Mouse (Mus musculus): ENCODE measurements around the gene Psmd9. TPM values are rescaled to one million over a fixed set of nuclear protein-coding genes. Genes with fewer than 3 reads are reported as not detected.

Psmd9 gene
- polyA plus RNA-seq, 1 experiment from 2014 or later, result 85.3 TPM

DNA sequence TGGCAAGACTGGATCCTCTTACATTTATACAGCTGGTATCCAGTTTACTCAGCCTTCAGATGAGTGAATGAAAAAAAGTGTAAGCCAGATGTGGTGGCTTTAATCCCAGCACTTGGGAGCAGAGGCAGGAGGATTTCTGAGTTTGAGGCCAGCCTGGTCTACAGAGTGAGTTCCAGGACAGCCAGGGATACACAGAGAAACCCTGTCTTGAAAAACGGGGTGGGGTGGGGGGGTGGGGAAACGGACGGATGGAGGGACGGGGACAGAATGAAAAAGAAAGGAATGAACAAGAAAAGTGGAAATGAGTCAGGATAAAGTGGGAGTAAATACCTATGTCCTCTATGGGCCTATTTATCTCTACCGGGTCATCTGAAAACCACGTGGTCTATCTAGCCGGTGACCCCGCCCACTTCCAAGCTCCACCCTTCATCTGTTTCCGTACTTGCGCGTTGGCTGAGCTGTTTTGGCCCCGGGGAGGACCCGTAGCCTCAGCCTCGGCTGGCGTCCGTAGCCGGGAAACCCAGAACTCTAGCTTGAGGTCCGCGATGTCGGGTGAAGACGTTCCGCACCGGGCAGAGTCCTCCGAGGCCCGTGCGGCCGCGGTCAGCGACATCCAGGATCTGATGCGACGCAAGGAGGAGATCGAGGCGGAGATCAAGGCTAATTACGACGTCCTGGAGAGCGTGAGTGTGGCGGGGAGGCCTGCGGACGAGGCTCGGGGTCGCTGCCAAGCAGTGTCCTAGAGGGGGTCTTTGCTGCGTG is 58.7 kb downstream of the Psmd9 start:
- Histone ChIP-seq H3K27ac (peak overlapping the region; percentile 86), H3K36me3 (peaks cover 13% of the 10 kb centered on the region; the same call in 1 of the 2 replicates), H3K9me3 (no peaks in the 10 kb centered on the region), H3K4me1 (peaks cover 4% of the 10 kb centered on the region; the same call in 1 of the 2 replicates), H3K27me3 (ENCODE audit: insufficient read depth, poor library complexity, severe bottlenecking) (no peaks in the 10 kb centered on the region), H3K4me3 (peak overlapping the region; percentile 74)
- peak; percentile 97 for DNase-seq (ENCODE audit: low spot score)
- WGBS, result 2% methylated on average over 42 of the region's 42 CpGs

DNA sequence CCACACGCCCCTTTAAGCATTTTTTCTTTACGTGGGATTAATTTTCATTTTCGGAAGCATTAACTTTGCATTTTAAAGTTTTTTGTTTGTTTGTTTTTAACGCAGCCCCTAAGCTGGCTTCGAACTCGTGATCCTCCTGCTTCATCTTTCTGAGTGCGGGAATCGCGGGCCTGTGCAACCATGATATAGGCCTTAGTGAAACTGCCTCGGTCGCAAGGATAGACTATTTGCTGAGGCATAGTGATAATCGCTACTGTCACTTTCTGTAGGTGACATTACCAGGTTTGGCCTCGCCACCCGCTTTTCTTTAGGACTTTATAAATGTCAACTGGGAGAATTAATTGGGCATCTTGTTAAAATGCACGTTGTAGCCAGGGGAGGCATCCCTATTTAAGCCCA is 59.3 kb downstream of the Psmd9 start:
- Histone ChIP-seq H3K27ac (peak overlapping the region; percentile 86), H3K27me3 (ENCODE audit: insufficient read depth, poor library complexity, severe bottlenecking) (no peaks in the 10 kb centered on the region), H3K36me3 (peaks cover 13% of the 10 kb centered on the region; the same call in 1 of the 2 replicates), H3K9me3 (no peaks in the 10 kb centered on the region), H3K4me3 (peak overlapping the region; percentile 74), H3K4me1 (peaks cover 4% of the 10 kb centered on the region; the same call in 1 of the 2 replicates)
- 8% methylated on average over 15 of the region's 15 CpGs for WGBS
- peak; percentile 63 for DNase-seq (ENCODE audit: low spot score)

DNA sequence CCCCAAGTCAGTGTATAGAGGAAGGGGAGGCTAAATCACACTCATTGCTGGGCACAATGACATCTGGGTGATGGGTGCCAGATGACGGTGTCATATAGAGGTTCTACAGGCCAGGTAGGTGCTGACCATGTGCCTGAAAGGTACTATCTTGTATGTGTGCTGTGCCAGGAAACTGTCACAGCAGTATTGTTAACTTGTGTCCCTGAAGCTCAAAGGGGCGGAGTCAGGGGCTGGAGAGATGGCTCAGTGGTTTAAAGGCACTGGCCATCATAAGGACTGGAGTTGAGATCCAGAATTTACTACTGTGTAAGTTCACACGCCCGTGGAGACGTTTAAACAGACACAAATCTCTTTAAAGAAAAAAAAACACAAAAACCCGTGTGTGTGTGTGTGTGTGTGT is 60.1 kb downstream of the Psmd9 start:
- Histone ChIP-seq H3K4me3 (peak overlapping the region; percentile 74; the same call in 1 of the 2 replicates), H3K27me3 (ENCODE audit: insufficient read depth, poor library complexity, severe bottlenecking) (no peaks in the 10 kb centered on the region), H3K27ac (no peak overlapping the region), H3K9me3 (no peaks in the 10 kb centered on the region), H3K36me3 (peaks cover 15% of the 10 kb centered on the region; the same call in 1 of the 2 replicates), H3K4me1 (peaks cover 4% of the 10 kb centered on the region; the same call in 1 of the 2 replicates)
- peak; percentile 70 for DNase-seq (ENCODE audit: low spot score)
- 87% methylated on average over 6 of the region's 6 CpGs for WGBS

DNA sequence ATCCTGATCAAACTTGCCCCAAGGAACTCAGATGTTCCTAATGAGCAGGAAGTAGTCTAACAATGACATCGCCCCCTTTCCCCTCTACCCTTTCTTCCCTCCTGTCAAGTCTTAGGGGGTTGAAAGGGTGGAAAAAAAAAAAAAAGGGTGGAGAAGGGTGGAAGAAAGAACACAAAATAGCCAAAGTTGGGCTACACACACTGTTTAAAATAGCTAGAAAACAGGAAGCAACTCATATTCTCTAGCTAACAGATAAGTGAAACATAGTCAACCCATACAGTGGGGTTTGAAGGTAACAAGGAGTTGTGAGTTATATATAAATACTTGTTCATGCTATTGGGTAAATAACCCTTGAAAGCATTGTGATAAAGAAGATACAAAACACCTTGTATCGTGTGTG is 63.0 kb downstream of the Psmd9 start:
- Histone ChIP-seq H3K27ac (no peak overlapping the region), H3K36me3 (peaks cover 34% of the 10 kb centered on the region), H3K4me1 (peaks cover 13% of the 10 kb centered on the region; the same call in 1 of the 2 replicates), H3K9me3 (no peaks in the 10 kb centered on the region), H3K4me3 (no peak overlapping the region), H3K27me3 (ENCODE audit: insufficient read depth, poor library complexity, severe bottlenecking) (no peaks in the 10 kb centered on the region)
- DNase-seq (ENCODE audit: low spot score), result no peak
- WGBS, result 90% methylated on average over 2 of the region's 2 CpGs

DNA sequence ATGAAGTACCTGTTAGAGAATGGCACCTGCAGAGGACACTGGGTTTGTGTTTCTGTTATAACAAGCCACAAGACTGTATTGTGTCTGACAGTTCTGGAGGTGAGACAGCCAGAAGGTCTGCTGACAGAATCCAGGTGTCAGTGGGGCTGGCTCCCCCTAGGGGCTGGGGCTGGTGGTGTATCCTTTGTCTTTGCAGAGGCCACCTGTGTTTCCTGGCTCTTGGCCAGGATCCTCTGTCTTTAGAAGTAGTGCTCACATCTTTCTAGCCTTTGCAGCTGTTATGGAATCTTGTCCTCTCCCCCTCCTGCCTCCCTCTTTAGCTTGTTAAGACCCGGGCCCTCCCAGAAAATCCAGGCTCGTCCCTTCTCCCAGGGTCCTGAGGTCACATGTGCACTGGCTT is 66.5 kb downstream of the Psmd9 start:
- 53% methylated on average over 2 of the region's 2 CpGs for WGBS
- no peak overlapping the region for H3K4me3 ChIP-seq
- H3K36me3 ChIP-seq, result peaks cover 59% of the 10 kb centered on the region
- no peaks in the 10 kb centered on the region for H3K27me3 ChIP-seq (ENCODE audit: insufficient read depth, poor library complexity, severe bottlenecking)
- H3K9me3 ChIP-seq, result no peaks in the 10 kb centered on the region
- no peak for DNase-seq (ENCODE audit: low spot score)
- peaks cover 8% of the 10 kb centered on the region; the same call in 1 of the 2 replicates for H3K4me1 ChIP-seq
- H3K27ac ChIP-seq, result no peak overlapping the region

DNA sequence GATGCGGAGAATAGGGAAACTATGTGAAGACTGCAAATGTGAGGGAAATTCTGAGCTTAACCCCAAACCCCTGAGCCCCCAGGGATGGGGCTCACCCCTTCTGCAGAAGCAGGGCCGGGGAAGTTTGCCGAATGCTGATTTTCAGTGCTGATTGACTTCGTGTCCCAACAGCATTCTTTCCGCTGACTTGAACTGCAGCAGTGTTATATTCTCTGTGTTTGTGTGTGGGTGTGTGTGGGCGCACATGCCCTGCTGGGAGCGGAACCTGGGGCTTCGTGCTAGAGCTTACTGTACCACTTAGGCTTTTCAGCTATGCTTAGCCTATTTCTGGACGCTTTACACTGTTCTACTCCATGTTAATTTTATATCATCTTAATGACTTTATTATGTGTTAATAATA is 67.2 kb downstream of the Psmd9 start:
- peaks cover 8% of the 10 kb centered on the region; the same call in 1 of the 2 replicates for H3K4me1 ChIP-seq
- H3K36me3 ChIP-seq, result peaks cover 59% of the 10 kb centered on the region
- H3K9me3 ChIP-seq, result no peaks in the 10 kb centered on the region
- no peak overlapping the region for H3K27ac ChIP-seq
- no peak overlapping the region for H3K4me3 ChIP-seq
- no peak for DNase-seq (ENCODE audit: low spot score)
- H3K27me3 ChIP-seq (ENCODE audit: insufficient read depth, poor library complexity, severe bottlenecking), result no peaks in the 10 kb centered on the region
- 88% methylated on average over 9 of the region's 9 CpGs for WGBS

DNA sequence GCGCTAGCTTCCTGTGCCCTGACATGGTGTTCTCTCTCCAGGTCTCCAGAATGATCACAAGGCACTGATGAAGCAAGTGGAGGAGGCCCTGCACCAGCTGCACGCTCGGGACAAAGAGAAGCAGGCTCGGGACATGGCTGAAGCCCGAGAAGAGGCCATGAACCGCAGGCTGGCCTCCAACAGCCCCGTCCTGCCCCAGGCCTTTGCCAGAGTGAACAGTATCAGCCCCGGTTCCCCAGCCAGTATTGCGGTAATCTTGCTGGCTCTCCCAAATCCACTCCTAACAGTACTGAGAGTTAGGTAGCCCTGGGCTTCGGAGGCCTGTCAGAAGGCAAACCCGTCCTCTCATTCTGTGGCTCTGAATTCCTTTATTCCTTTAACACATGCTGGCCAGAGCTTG is 70.3 kb downstream of the Psmd9 start:
- no peak for DNase-seq (ENCODE audit: low spot score)
- Histone ChIP-seq H3K27ac (no peak overlapping the region), H3K36me3 (peaks cover 76% of the 10 kb centered on the region), H3K4me1 (peaks cover 8% of the 10 kb centered on the region; the same call in 1 of the 2 replicates), H3K27me3 (ENCODE audit: insufficient read depth, poor library complexity, severe bottlenecking) (no peaks in the 10 kb centered on the region), H3K4me3 (no peak overlapping the region), H3K9me3 (no peaks in the 10 kb centered on the region)
- 91% methylated on average over 11 of the region's 11 CpGs for WGBS

DNA sequence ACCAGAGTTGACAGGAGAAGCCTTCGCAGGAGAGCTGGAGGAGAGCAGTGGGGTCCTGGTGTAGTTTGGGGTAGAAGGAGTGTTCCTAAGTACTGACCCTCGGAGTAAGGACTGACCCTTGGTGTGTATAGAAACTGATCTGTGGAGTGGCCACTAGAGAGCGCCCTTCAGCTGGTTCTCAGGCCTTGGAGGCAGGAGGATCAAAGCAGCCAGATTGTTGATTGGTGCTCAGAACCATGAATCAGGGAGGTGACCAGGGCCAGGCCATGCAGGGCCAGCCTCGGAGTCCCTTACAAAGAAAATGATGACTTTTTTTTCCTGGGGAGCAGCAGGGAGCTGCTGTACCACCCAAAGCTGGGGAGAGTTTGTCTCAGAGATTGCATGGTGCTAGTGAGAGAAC is 76.3 kb downstream of the Psmd9 start:
- DNase-seq (ENCODE audit: low spot score), result peak; percentile 83
- Histone ChIP-seq H3K27me3 (ENCODE audit: insufficient read depth, poor library complexity, severe bottlenecking) (no peaks in the 10 kb centered on the region), H3K36me3 (peaks cover 50% of the 10 kb centered on the region), H3K27ac (no peak overlapping the region), H3K4me1 (no peaks in the 10 kb centered on the region), H3K9me3 (no peaks in the 10 kb centered on the region), H3K4me3 (no peak overlapping the region)
- 19% methylated on average over 4 of the region's 4 CpGs for WGBS

DNA sequence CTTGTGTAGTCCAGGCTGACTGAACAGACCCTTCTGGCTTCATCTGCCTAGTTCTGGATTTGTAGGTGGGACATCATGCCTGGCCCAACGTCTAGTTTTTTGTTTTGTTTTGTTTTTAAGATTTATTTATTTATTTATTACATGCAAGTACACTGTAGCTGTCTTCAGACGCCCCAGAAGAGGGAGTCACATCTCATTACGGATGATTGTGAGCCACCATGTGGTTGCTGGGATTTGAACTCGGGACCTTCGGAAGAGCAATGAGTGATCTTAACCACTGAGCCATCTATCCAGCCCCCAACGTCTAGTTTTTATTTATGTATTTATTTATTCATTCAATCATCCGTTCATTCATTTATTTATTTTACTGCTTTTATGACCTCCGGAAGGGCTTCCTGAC is 82.2 kb downstream of the Psmd9 start:
- Histone ChIP-seq H3K4me3 (peak overlapping the region; percentile 38; the same call in 1 of the 2 replicates), H3K4me1 (peaks cover 5% of the 10 kb centered on the region; the same call in 1 of the 2 replicates), H3K36me3 (peaks cover 15% of the 10 kb centered on the region), H3K9me3 (no peaks in the 10 kb centered on the region), H3K27ac (no peak overlapping the region), H3K27me3 (ENCODE audit: insufficient read depth, poor library complexity, severe bottlenecking) (peaks cover 12% of the 10 kb centered on the region)
- 69% methylated on average over 8 of the region's 8 CpGs for WGBS
- DNase-seq (ENCODE audit: low spot score), result no peak

DNA sequence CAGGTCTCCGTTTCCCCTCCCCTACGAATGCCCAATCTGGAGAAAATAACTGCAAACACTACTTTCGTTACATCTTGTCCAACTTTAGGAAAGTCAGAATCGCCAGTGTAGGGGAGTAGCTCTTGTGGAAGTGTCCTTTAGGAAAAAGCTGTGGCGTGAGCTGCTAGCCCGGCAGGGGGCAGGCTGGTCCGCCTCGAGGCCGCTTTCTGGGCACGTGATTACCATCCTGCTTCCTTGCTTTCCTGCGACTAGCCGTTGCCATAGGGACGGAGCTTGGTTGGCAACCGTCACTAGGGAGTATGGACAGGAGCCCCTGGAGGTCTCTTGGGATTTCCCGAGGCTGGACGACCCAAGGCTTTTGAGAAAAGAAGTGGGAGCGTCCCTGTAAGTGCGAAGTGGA is 82.6 kb downstream of the Psmd9 start, which contains the start of gene Wdr66:
Gene Wdr66 (plus strand): TSS at position 269 of the 400 bp plus-strand sequence.
- WGBS, result 2% methylated on average over 18 of the region's 18 CpGs
- H3K27ac ChIP-seq, result no peak within 1 kb of the TSS
- H3K4me1 ChIP-seq, result peaks cover 5% of the 10 kb centered on the region; the same call in 1 of the 2 replicates
- peak; percentile 95 for DNase-seq (ENCODE audit: low spot score)
- H3K36me3 ChIP-seq, result peaks cover 15% of the 10 kb centered on the region
- peak within 1 kb of the TSS; percentile 38 for H3K4me3 ChIP-seq
- H3K9me3 ChIP-seq, result no peaks in the 10 kb centered on the region
- H3K27me3 ChIP-seq (ENCODE audit: insufficient read depth, poor library complexity, severe bottlenecking), result peaks cover 12% of the 10 kb centered on the region

DNA sequence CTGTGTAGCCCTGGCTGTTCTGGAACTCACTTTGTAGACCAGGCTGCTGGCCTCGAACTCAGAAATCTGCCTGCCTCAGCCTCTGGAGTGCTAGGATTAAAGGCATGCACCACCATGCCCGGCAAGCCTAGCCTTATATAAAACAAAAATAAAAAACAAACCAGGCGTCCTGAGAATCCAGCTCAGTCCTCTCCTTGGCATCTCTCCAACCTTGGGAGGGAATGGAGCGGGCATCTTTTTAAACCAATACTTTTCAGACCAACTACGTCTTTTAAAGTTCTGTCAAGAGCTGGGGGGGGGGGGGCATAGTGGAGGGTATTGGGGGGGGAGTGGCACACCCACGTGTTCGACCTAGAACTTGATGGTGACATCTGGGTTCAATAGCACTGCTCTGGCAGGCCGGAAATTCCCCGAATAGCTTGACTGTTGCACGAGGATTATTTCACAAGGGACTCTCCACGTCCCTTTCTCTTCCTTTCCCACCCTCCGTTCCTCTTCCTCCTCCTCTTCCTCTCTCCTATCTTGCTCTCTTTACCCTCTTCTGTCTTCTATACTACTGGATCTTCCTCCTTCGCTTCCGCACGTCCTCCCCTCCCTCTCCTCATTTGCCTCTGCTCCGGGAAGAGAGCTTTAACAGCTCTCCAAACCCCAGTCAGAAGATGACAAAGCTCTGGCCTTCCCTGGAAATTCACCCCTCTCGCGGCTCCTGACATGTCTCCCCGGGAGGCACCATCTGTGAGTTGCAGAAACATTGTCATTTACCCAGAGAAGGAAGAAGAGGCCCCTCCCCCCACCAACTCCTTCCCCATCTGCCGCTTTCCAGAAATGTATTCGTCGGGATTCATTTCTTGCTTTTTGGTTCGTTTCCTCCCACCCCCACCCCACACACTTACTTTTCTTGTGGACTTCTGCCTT is 87.9 kb downstream of the Psmd9 start:
- peaks cover 12% of the 10 kb centered on the region for H3K27me3 ChIP-seq (ENCODE audit: insufficient read depth, poor library complexity, severe bottlenecking)
- no peaks in the 10 kb centered on the region for H3K36me3 ChIP-seq
- WGBS, result 34% methylated on average over 23 of the region's 23 CpGs
- H3K9me3 ChIP-seq, result no peaks in the 10 kb centered on the region
- peaks cover 10% of the 10 kb centered on the region for H3K4me1 ChIP-seq
- H3K4me3 ChIP-seq, result peak overlapping the region; percentile 36
- peak overlapping the region; percentile 43; the same call in 1 of the 2 replicates for H3K27ac ChIP-seq
- no peak for DNase-seq (ENCODE audit: low spot score)

DNA sequence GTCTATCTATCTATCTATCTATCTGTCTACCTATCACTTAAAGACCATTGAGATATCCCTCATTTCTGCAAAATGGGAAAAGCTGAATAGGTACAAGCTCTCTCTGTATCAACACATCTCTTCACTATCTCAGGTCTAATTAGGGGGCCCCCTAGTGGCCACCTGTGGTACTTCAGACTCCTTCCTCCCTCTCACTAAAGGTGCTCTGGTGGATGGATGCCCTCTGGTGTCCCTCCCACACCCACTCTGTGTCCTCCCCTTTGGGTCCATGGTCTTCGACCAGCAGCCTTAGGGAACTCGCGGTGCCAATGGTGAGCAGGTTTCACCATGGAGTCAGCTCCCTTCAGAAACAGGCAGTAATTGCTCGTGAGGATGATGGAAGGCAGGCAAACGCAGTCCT is 89.8 kb downstream of the Psmd9 start:
- 54% methylated on average over 5 of the region's 5 CpGs for WGBS
- Histone ChIP-seq H3K4me1 (peaks cover 9% of the 10 kb centered on the region), H3K9me3 (no peaks in the 10 kb centered on the region), H3K27ac (no peak overlapping the region), H3K4me3 (no peak overlapping the region), H3K36me3 (no peaks in the 10 kb centered on the region), H3K27me3 (ENCODE audit: insufficient read depth, poor library complexity, severe bottlenecking) (peaks cover 7% of the 10 kb centered on the region)
- no peak for DNase-seq (ENCODE audit: low spot score)
